ENCODE assay signal across 8 mouse cellular contexts in genomic region chr17:34931735-34932098, GRCm38 (mm10). TPM values are rescaled to one million over a fixed set of nuclear protein-coding genes. Genes with fewer than 3 reads are reported as not detected.
A peak's percentile ranks its signal among the peaks of the same experiment; 100 is the strongest.
DNase-seq lines count a peak whose midpoint lies in the region; ATAC-seq and TF ChIP-seq lines count a peak whose summit lies in the region.

No protein-coding gene starts in this region.

- 14% methylated on average over 14 of the region's 14 CpGs for WGBS in embryonic facial prominence, embryonic 15.5 days
- WGBS in intestine, embryonic 15.5 days, result 6% methylated on average over 14 of the region's 14 CpGs
- 17% methylated on average over 14 of the region's 14 CpGs for whole genome bisulfite sequencing in midbrain, embryonic 11.5 days
- WGBS in stomach, embryonic 15.5 days, result 15% methylated on average over 14 of the region's 14 CpGs

- ATAC-seq in G1E (ENCODE audit: extremely low read depth, insufficient number of reproducible peaks, low FRiP score, poor library complexity, severe bottlenecking), result no peak
- ATAC-seq in embryonic facial prominence, embryonic 15.5 days (ENCODE audit: insufficient number of reproducible peaks, low FRiP score, low TSS enrichment, low read depth), result no peak
- peak; percentile 42; the same call in 1 of the 2 replicates for ATAC-seq in intestine, embryonic 15.5 days
- no peak for ATAC-seq in midbrain, embryonic 11.5 days (ENCODE audit: low FRiP score)
- ATAC-seq in stomach, embryonic 15.5 days (ENCODE audit: insufficient read depth, low FRiP score, low read depth), result 0 out of 2 replicates have a peak, but pooled peaks have one; percentile 3

- H3K4me1 ChIP-seq in G1E (ENCODE audit: insufficient read depth, low read depth, low read length), result peaks cover 26% of the 10 kb centered on the region
- peaks cover 24% of the 10 kb centered on the region for H3K4me1 ChIP-seq in embryonic facial prominence, embryonic 15.5 days
- H3K4me1 ChIP-seq in intestine, embryonic 15.5 days (replicated peaks), result peaks cover 19% of the 10 kb centered on the region
- peaks cover 4% of the 10 kb centered on the region for H3K4me1 ChIP-seq in midbrain, embryonic 11.5 days (ENCODE audit: control insufficient read depth, insufficient read depth, low read length)
- H3K4me1 ChIP-seq in stomach, embryonic 15.5 days, result peaks cover 10% of the 10 kb centered on the region

- TF ChIP-seq CTCF in G1E (IDR thresholded peaks at IDR 0.05; ENCODE audit: low read depth, low read length), result no peak

- H3K36me3 ChIP-seq in G1E (replicated peaks), result peaks cover 38% of the 10 kb centered on the region
- 0 out of 2 replicates have a peak, but pooled peaks cover 7% of the 10 kb centered on the region for H3K36me3 ChIP-seq in embryonic facial prominence, embryonic 15.5 days
- H3K36me3 ChIP-seq in intestine, embryonic 15.5 days, result 0 out of 2 replicates have a peak, but pooled peaks cover 3% of the 10 kb centered on the region
- H3K36me3 ChIP-seq in midbrain, embryonic 11.5 days (ENCODE audit: control insufficient read depth, insufficient read depth, low read length), result no peaks in the 10 kb centered on the region
- H3K36me3 ChIP-seq in stomach, embryonic 15.5 days, result no peaks in the 10 kb centered on the region

- DNase-seq in kidney, adult 18-20 months, result peak; percentile 62
- no peak for DNase-seq in kidney, postnatal 14 days
- DNase-seq in G1E (ENCODE audit: low spot score), result no peak
- no peak for DNase-seq in midbrain, embryonic 11.5 days (ENCODE audit: low spot score, missing footprints)
- no peak for DNase-seq in layer of hippocampus, postnatal 25 days (ENCODE audit: extremely low spot score in 1 of 2, low spot score in 1 of 2)

- H3K27me3 ChIP-seq in G1E (ENCODE audit: insufficient read depth, low read length), result peaks cover 10% of the 10 kb centered on the region; the same call in 1 of the 2 replicates
- H3K27me3 ChIP-seq in embryonic facial prominence, embryonic 15.5 days, result no peaks in the 10 kb centered on the region
- H3K27me3 ChIP-seq in intestine, embryonic 15.5 days (replicated peaks), result no peaks in the 10 kb centered on the region
- H3K27me3 ChIP-seq in midbrain, embryonic 11.5 days (ENCODE audit: control insufficient read depth, insufficient read depth, low read length), result no peaks in the 10 kb centered on the region
- H3K27me3 ChIP-seq in stomach, embryonic 15.5 days (replicated peaks), result no peaks in the 10 kb centered on the region

- peak overlapping the region; percentile 94 for H3K4me2 ChIP-seq in embryonic facial prominence, embryonic 15.5 days (replicated peaks)
- H3K4me2 ChIP-seq in intestine, embryonic 15.5 days (replicated peaks), result peak overlapping the region; percentile 91
- H3K4me2 ChIP-seq in midbrain, embryonic 11.5 days, result peak overlapping the region; percentile 98
- peak overlapping the region; percentile 94 for H3K4me2 ChIP-seq in stomach, embryonic 15.5 days

- peak overlapping the region; percentile 69 for H3K9ac ChIP-seq in embryonic facial prominence, embryonic 15.5 days
- H3K9ac ChIP-seq in intestine, embryonic 15.5 days, result peak overlapping the region; percentile 79
- H3K9ac ChIP-seq in midbrain, embryonic 11.5 days (ENCODE audit: low read length), result peak overlapping the region; percentile 78
- H3K9ac ChIP-seq in stomach, embryonic 15.5 days, result peak overlapping the region; percentile 58

- H3K9me3 ChIP-seq in G1E (replicated peaks), result no peaks in the 10 kb centered on the region
- H3K9me3 ChIP-seq in embryonic facial prominence, embryonic 15.5 days (replicated peaks), result no peaks in the 10 kb centered on the region
- H3K9me3 ChIP-seq in intestine, embryonic 15.5 days, result no peaks in the 10 kb centered on the region
- no peaks in the 10 kb centered on the region for H3K9me3 ChIP-seq in midbrain, embryonic 11.5 days (ENCODE audit: control insufficient read depth, low read length)
- H3K9me3 ChIP-seq in stomach, embryonic 15.5 days, result no peaks in the 10 kb centered on the region

- H3K4me3 ChIP-seq in G1E (ENCODE audit: low read depth, low read length), result peak overlapping the region; percentile 94
- H3K4me3 ChIP-seq in embryonic facial prominence, embryonic 15.5 days (replicated peaks), result peak overlapping the region; percentile 84
- H3K4me3 ChIP-seq in intestine, embryonic 15.5 days (replicated peaks), result peak overlapping the region; percentile 75
- H3K4me3 ChIP-seq in midbrain, embryonic 11.5 days (ENCODE audit: low read depth, low read length), result peak overlapping the region; percentile 65
- H3K4me3 ChIP-seq in stomach, embryonic 15.5 days (replicated peaks), result peak overlapping the region; percentile 82

- H3K27ac ChIP-seq in embryonic facial prominence, embryonic 15.5 days (replicated peaks), result no peak overlapping the region
- peak overlapping the region; percentile 45 for H3K27ac ChIP-seq in intestine, embryonic 15.5 days
- no peak overlapping the region for H3K27ac ChIP-seq in midbrain, embryonic 11.5 days (ENCODE audit: low read depth, low read length)
- 0 out of 2 replicates have a peak overlapping the region, but pooled peaks have one; percentile 48 for H3K27ac ChIP-seq in stomach, embryonic 15.5 days

RNA-seq across cellular contexts. Expression of gene Neu1, which starts 0.7 kb away (rescaled TPM):
- total RNA-seq in G1E (2014; fragmentation: Nextera tagmentation) (11.6 and 12.6 TPM in 2 replicates), G1E (2017) (17.2 and 19.7 TPM in 2 replicates)
- 9.2 and 12.0 TPM in 2 replicates for polyA plus RNA-seq in G1E (2012)
- 20.8 and 22.7 TPM in 2 replicates for polyA plus RNA-seq in embryonic facial prominence, embryonic 15.5 days (2015; fragmentation: Nextera tagmentation; extraction: Ambion mirVana)
- 118 and 134 TPM in 2 replicates for polyA plus RNA-seq in intestine, embryonic 15.5 days (2015; fragmentation: Nextera tagmentation; extraction: Ambion mirVana)
- polyA plus RNA-seq in midbrain, embryonic 11.5 days (2014; fragmentation: Nextera tagmentation; extraction: Ambion mirVana), result 11.0 and 12.3 TPM in 2 replicates
- polyA plus RNA-seq in stomach, embryonic 15.5 days (2015; fragmentation: Nextera tagmentation; extraction: Ambion mirVana), result 36.9 and 44.5 TPM in 2 replicates
- 10 to 100 TPM; 37.2 to 37.4 TPM for total RNA-seq in layer of hippocampus, postnatal 25 days (2021)

RNA-seq across cellular contexts. Expression of gene Slc44a4, which starts 17.5 kb away (rescaled TPM):
- not detected in 2 replicates for total RNA-seq in G1E (2014; fragmentation: Nextera tagmentation)
- 0.06 TPM in 1 of 2 replicates, not detected in the other for total RNA-seq in G1E (2017)
- polyA plus RNA-seq in G1E (2012), result not detected in 2 replicates
- polyA plus RNA-seq in embryonic facial prominence, embryonic 15.5 days (2015; fragmentation: Nextera tagmentation; extraction: Ambion mirVana), result 0.49 and 0.69 TPM in 2 replicates
- 56.2 and 60.4 TPM in 2 replicates for polyA plus RNA-seq in intestine, embryonic 15.5 days (2015; fragmentation: Nextera tagmentation; extraction: Ambion mirVana)
- not detected in 2 replicates for polyA plus RNA-seq in midbrain, embryonic 11.5 days (2014; fragmentation: Nextera tagmentation; extraction: Ambion mirVana)
- polyA plus RNA-seq in stomach, embryonic 15.5 days (2015; fragmentation: Nextera tagmentation; extraction: Ambion mirVana), result 15.2 and 17.9 TPM in 2 replicates
- total RNA-seq in layer of hippocampus, postnatal 25 days (2021), result under 1 TPM; 0.20 to 0.21 TPM

RNA-seq across cellular contexts. Expression of gene Hspa1b, which starts 27.3 kb away (rescaled TPM):
- total RNA-seq in G1E (2014; fragmentation: Nextera tagmentation) (0.24 TPM in 1 of 2 replicates, not detected in the other), G1E (2017) (0.11 and 0.35 TPM in 2 replicates)
- polyA plus RNA-seq in G1E (2012), result 0.93 and 0.94 TPM in 2 replicates
- 2.2 and 3.4 TPM in 2 replicates for polyA plus RNA-seq in embryonic facial prominence, embryonic 15.5 days (2015; fragmentation: Nextera tagmentation; extraction: Ambion mirVana)
- 0.43 TPM in 2 replicates for polyA plus RNA-seq in intestine, embryonic 15.5 days (2015; fragmentation: Nextera tagmentation; extraction: Ambion mirVana)
- polyA plus RNA-seq in midbrain, embryonic 11.5 days (2014; fragmentation: Nextera tagmentation; extraction: Ambion mirVana), result 0.08 and 0.26 TPM in 2 replicates
- polyA plus RNA-seq in stomach, embryonic 15.5 days (2015; fragmentation: Nextera tagmentation; extraction: Ambion mirVana), result 0.34 and 0.90 TPM in 2 replicates
- 10 to 100 TPM; 17.0 to 23.5 TPM for total RNA-seq in layer of hippocampus, postnatal 25 days (2021)

RNA-seq across cellular contexts. Expression of gene Ehmt2, which starts 33.4 kb away (rescaled TPM):
- total RNA-seq in G1E (2014; fragmentation: Nextera tagmentation) (123 and 126 TPM in 2 replicates), G1E (2017) (94.4 and 108 TPM in 2 replicates)
- polyA plus RNA-seq in G1E (2012), result 346 and 451 TPM in 2 replicates
- 86.8 and 92.7 TPM in 2 replicates for polyA plus RNA-seq in embryonic facial prominence, embryonic 15.5 days (2015; fragmentation: Nextera tagmentation; extraction: Ambion mirVana)
- polyA plus RNA-seq in intestine, embryonic 15.5 days (2015; fragmentation: Nextera tagmentation; extraction: Ambion mirVana), result 61.2 and 67.6 TPM in 2 replicates
- 56.9 and 60.5 TPM in 2 replicates for polyA plus RNA-seq in midbrain, embryonic 11.5 days (2014; fragmentation: Nextera tagmentation; extraction: Ambion mirVana)
- 70.0 and 74.5 TPM in 2 replicates for polyA plus RNA-seq in stomach, embryonic 15.5 days (2015; fragmentation: Nextera tagmentation; extraction: Ambion mirVana)
- total RNA-seq in layer of hippocampus, postnatal 25 days (2021), result 100 to 1,000 TPM; 164 to 188 TPM

RNA-seq across cellular contexts. Expression of gene C2, which starts 33.7 kb away (rescaled TPM):
- total RNA-seq in G1E (2014; fragmentation: Nextera tagmentation), result 22.2 and 25.9 TPM in 2 replicates
- total RNA-seq in G1E (2017), result 1.4 and 2.5 TPM in 2 replicates
- 1.2 and 2.3 TPM in 2 replicates for polyA plus RNA-seq in G1E (2012)
- 6.7 and 7.3 TPM in 2 replicates for polyA plus RNA-seq in embryonic facial prominence, embryonic 15.5 days (2015; fragmentation: Nextera tagmentation; extraction: Ambion mirVana)
- 14.9 and 16.0 TPM in 2 replicates for polyA plus RNA-seq in intestine, embryonic 15.5 days (2015; fragmentation: Nextera tagmentation; extraction: Ambion mirVana)
- 0.83 and 1.5 TPM in 2 replicates for polyA plus RNA-seq in midbrain, embryonic 11.5 days (2014; fragmentation: Nextera tagmentation; extraction: Ambion mirVana)
- polyA plus RNA-seq in stomach, embryonic 15.5 days (2015; fragmentation: Nextera tagmentation; extraction: Ambion mirVana), result 4.4 and 6.2 TPM in 2 replicates
- 1 to 10 TPM in 1 of 2 experiments, under 1 TPM in 1; 0.86 to 1.9 TPM for total RNA-seq in layer of hippocampus, postnatal 25 days (2021)

Comparison
In these comparisons a context has a peak if more than half of its experiments do, and no peak if none do; other contexts are left out.
1. ATAC-seq: peak in intestine, embryonic 15.5 days (single experiment) and stomach, embryonic 15.5 days (single experiment); none in G1E (single experiment), embryonic facial prominence, embryonic 15.5 days (single experiment) and midbrain, embryonic 11.5 days (single experiment).
2. H3K27ac ChIP-seq: peak in intestine, embryonic 15.5 days (single experiment) and stomach, embryonic 15.5 days (single experiment); none in embryonic facial prominence, embryonic 15.5 days (single experiment) and midbrain, embryonic 11.5 days (single experiment).
3. Peak in every context shown above with its lines, with median percentiles within 50 percentile points of each other: H3K4me3 ChIP-seq, H3K4me2 ChIP-seq and H3K9ac ChIP-seq.